Mouse (Mus musculus) testis, adult 2 months (tissue): ENCODE results near the gene Gmfg.

Source experiments
- CTCF ChIP-seq: fragments of 200-500 bp; IDR thresholded peaks from 2 replicates; pipeline ENCODE4 v1.5.1; 2012; ENCODE audit warnings: low read depth, mild to moderate bottlenecking, inconsistent platforms, low read length, moderate library complexity; ENCODE audit not compliant: control insufficient read depth, insufficient read depth, insufficient replicate concordance
- POLR2A ChIP-seq: fragments of 200-500 bp; IDR thresholded peaks from 2 replicates; pipeline ENCODE4 v1.6.1; 2012; ENCODE audit warnings: low read depth, mild to moderate bottlenecking, inconsistent platforms, low read length, moderate library complexity; ENCODE audit not compliant: control insufficient read depth

DNA sequence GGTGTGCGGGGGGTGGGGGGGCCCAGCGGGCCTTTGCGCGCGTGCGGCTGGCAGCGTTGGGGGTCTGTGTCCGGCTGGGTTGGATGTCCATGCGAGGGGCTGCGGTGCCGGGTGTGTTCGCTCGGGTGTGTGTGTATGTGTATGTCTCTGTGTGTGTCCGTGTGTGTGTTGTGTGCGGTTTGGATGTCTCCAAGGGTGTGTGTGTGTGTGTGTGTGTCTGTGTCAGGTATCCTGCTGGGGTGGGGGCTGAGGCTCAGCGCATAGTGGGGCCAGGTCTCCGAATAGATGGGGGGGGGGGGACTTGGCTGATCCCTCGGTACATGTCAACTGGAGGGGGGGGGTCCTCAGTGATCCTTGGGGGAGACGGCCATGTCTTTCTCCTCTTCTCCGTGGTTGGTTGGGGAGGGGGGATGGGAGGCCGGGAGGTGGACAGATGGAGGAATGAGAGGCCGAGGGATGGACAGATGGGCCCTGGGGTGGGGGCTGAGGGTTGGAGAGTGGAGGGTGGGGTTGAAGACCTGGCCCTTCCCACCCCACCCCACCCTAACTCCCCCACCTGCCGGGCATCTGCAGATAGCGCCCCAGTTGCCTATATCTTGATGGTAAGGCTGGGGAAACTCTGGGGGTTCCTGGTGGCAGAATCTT, 15.2 kb downstream of the Gmfg start:
- no peak for TF ChIP-seq CTCF
- TF ChIP-seq POLR2A, result no peak
